Mouse (Mus musculus) forebrain, embryonic 13.5 days (tissue): ENCODE data around the gene Cnga3. TPM values are rescaled to one million over a fixed set of nuclear protein-coding genes. Genes with fewer than 3 reads are reported as not detected.

ENCODE experiments used
- ATAC-seq: fragments of 200-750 bp; cut with Nextera tagmentation; 2 replicates; pipeline ENCODE4 v1.8.0; 2017
- H3K27ac ChIP-seq: fragments of 300-500 bp; sonication (generic); 2 replicates; pipeline ENCODE4 v1.5.1; 2015; ENCODE audit warnings: inconsistent platforms, mild to moderate bottlenecking, moderate library complexity
- H3K27me3 ChIP-seq: fragments of 300-500 bp; sonication (generic); 2 replicates; pipeline ENCODE4 v1.6.1; 2015; ENCODE audit warnings: mild to moderate bottlenecking, inconsistent platforms
- H3K36me3 ChIP-seq: fragments of 300-500 bp; sonication (generic); 2 replicates; pipeline ENCODE4 v1.6.1; 2015; ENCODE audit warnings: mild to moderate bottlenecking, inconsistent platforms; ENCODE audit not compliant: poor library complexity, severe bottlenecking
- H3K4me1 ChIP-seq: fragments of 300-500 bp; sonication (generic); 2 replicates; pipeline ENCODE4 v1.6.1; 2015; ENCODE audit warnings: inconsistent platforms
- H3K4me2 ChIP-seq: fragments of 300-500 bp; sonication (generic); 2 replicates; pipeline ENCODE4 v1.6.1; 2015; ENCODE audit warnings: inconsistent platforms, mild to moderate bottlenecking, moderate library complexity
- H3K4me3 ChIP-seq: fragments of 300-500 bp; sonication (generic); 2 replicates; pipeline ENCODE4 v1.5.1; 2015; ENCODE audit warnings: mild to moderate bottlenecking, inconsistent platforms
- H3K9ac ChIP-seq: fragments of 300-500 bp; sonication (generic); 2 replicates; pipeline ENCODE4 v1.6.1; 2015; ENCODE audit warnings: mild to moderate bottlenecking, inconsistent platforms
- H3K9me3 ChIP-seq: fragments of 300-500 bp; sonication (generic); replicated peaks from 2 replicates; pipeline ENCODE4 v1.6.1; 2016; ENCODE audit warnings: inconsistent platforms
- WGBS: fragments of 180-500 bp; shearing (Covaris S2); methylation state at CpG from one replicate; pipeline ENCODE4 v1.1.7; 2015; 5-methylcytosine and 5-hydroxymethylcytosine counted together
- polyA plus RNA-seq: library from polyadenylated mRNA; unstranded; fragments of >200 nt; fragmentation: Nextera tagmentation; extraction: Ambion mirVana; gene quantifications from 2 replicates; pipeline ENCODE4 v1.2.1, GENCODE M21; 2015

Gene Cnga3
- polyA plus RNA-seq, 1 experiment from 2014 or later = 0.09 TPM

- Histone ChIP-seq H3K4me3 (no peak overlapping the region), H3K27me3 (0 out of 2 replicates have a peak, but pooled peaks cover 8% of the 10 kb centered on the region), H3K4me2 (peak overlapping the region; percentile 12), H3K4me1 (peaks cover 20% of the 10 kb centered on the region), H3K9ac (no peak overlapping the region), H3K36me3 (no peaks in the 10 kb centered on the region), H3K27ac (peak overlapping the region; percentile 63), H3K9me3 (no peaks in the 10 kb centered on the region)
- ATAC-seq = peak; percentile 98
- WGBS = 33% methylated on average over 6 of the region's 6 CpGs
These were observed 6.1 kb downstream of the Cnga3 start for GRCm38 (mm10) chr1:37220134-37220907.

GRCm38 (mm10) chr1:37222002-37222401 is 7.8 kb downstream of the Cnga3 start:
- Histone ChIP-seq H3K4me2 (no peak overlapping the region), H3K4me3 (no peak overlapping the region), H3K27me3 (0 out of 2 replicates have a peak, but pooled peaks cover 6% of the 10 kb centered on the region), H3K9me3 (no peaks in the 10 kb centered on the region), H3K36me3 (no peaks in the 10 kb centered on the region), H3K27ac (no peak overlapping the region), H3K9ac (no peak overlapping the region), H3K4me1 (peaks cover 20% of the 10 kb centered on the region)
- WGBS = 78% methylated on average over 7 of the region's 7 CpGs
- ATAC-seq = no peak

DNA sequence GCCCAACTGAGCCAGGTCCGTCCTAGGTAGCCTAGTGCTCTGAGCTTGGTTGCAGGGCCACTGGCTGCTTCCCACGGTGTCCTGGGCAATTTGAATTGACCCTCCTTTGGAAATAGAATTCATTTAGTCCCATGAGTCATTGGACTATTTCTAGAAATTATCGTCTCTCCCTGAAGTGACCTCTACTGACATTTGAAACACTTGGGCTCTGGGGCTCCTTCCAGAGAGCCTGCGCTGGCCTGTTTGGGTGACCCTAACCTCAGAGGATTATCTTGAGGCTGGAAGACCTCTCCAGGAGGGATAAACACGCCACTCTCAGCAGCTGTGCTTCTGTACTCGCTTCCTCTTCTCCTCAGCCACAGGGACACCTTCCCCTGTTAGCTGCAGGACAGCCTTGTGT is 16.2 kb downstream of the Cnga3 start:
- no peak for ATAC-seq
- no peak overlapping the region for H3K4me2 ChIP-seq
- H3K27ac ChIP-seq = no peak overlapping the region
- no peaks in the 10 kb centered on the region for H3K27me3 ChIP-seq
- H3K9me3 ChIP-seq = peaks cover 5% of the 10 kb centered on the region
- WGBS = 74% methylated on average over 6 of the region's 6 CpGs
- no peak overlapping the region for H3K9ac ChIP-seq
- no peaks in the 10 kb centered on the region for H3K4me1 ChIP-seq
- no peaks in the 10 kb centered on the region for H3K36me3 ChIP-seq
- H3K4me3 ChIP-seq = no peak overlapping the region

GRCm38 (mm10) chr1:37231295-37231701 is 17.1 kb downstream of the Cnga3 start:
- Histone ChIP-seq H3K9me3 (peaks cover 5% of the 10 kb centered on the region), H3K27ac (no peak overlapping the region), H3K27me3 (no peaks in the 10 kb centered on the region), H3K36me3 (no peaks in the 10 kb centered on the region), H3K9ac (no peak overlapping the region), H3K4me2 (no peak overlapping the region), H3K4me1 (no peaks in the 10 kb centered on the region), H3K4me3 (no peak overlapping the region)
- no peak for ATAC-seq
- WGBS = 75% methylated on average over 6 of the region's 6 CpGs

DNA sequence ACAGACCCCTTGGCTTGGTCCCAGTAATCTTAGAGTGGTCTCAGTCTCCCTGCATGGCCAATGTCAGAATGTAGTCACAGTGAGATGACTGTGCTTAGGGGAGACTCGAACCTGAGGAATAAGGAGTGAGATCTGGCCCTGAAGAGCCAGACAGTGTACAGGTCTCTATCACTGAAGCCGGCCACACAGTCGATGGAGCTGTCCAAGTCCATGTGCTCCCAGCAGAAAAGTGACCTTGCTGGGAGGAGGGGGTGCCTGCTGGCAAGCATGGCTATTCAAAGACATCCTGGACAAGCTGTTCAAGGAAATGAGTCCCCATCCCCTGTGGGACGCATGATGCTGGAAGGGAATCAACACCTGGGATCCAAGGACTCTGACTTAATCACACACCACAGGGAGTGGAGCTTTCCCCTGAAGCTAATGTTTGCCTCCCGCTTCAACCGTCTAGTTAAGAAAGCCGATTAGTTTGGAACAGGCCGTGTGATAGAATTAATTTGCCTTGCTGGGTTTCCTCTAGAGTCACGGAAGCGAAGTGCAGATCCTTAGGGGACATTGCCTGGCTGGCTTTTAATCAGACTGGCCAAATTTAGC is 24.9 kb downstream of the Cnga3 start:
- H3K9me3 ChIP-seq = no peaks in the 10 kb centered on the region
- ATAC-seq = no peak
- H3K4me1 ChIP-seq = 0 out of 2 replicates have a peak, but pooled peaks cover 5% of the 10 kb centered on the region
- no peak overlapping the region for H3K4me2 ChIP-seq
- WGBS = 58% methylated on average over 10 of the region's 10 CpGs
- H3K27ac ChIP-seq = no peak overlapping the region
- no peak overlapping the region for H3K4me3 ChIP-seq
- no peaks in the 10 kb centered on the region for H3K36me3 ChIP-seq
- H3K27me3 ChIP-seq = no peaks in the 10 kb centered on the region
- no peak overlapping the region for H3K9ac ChIP-seq

- 0 out of 2 replicates have a peak, but pooled peaks cover 5% of the 10 kb centered on the region for H3K4me1 ChIP-seq
- H3K4me2 ChIP-seq = no peak overlapping the region
These were observed 28.0 kb downstream of the Cnga3 start for GRCm38 (mm10) chr1:37242253-37242652.

DNA sequence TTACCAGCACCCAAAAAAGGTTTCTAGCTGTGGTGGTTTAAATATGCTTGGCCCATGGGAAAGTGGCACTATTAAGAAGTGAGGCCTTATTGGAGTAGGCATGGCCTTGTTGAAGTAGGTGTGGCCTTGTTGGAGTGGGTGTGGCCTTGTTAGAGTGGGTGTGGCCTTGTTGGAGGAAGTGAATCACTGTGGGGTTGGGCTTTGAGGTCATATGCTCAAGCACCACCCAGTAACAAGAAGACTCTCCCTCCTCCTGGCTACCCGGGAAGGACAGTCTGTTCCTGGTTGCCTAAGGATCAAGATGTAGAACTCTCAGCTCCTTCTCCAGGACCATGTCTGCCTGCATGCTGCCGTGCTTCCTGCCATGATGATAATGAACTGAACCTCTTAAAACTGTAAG is 32.2 kb downstream of the Cnga3 start:
- H3K4me3 ChIP-seq = no peak overlapping the region
- no peak for ATAC-seq
- 85% methylated on average over 2 of the region's 2 CpGs for WGBS
- no peak overlapping the region for H3K27ac ChIP-seq
- no peaks in the 10 kb centered on the region for H3K36me3 ChIP-seq
- peaks cover 4% of the 10 kb centered on the region; the same call in 1 of the 2 replicates for H3K4me1 ChIP-seq
- no peak overlapping the region for H3K4me2 ChIP-seq
- no peak overlapping the region for H3K9ac ChIP-seq
- peaks cover 6% of the 10 kb centered on the region; the same call in 1 of the 2 replicates for H3K9me3 ChIP-seq
- no peaks in the 10 kb centered on the region for H3K27me3 ChIP-seq

More at GRCm38 (mm10) chr1:37242253-37242652, 28.0 kb downstream of the Cnga3 start:
- ATAC-seq = no peak
- H3K27ac ChIP-seq = no peak overlapping the region
- H3K9me3 ChIP-seq = peaks cover 6% of the 10 kb centered on the region; the same call in 1 of the 2 replicates
- WGBS = 80% methylated on average over 8 of the region's 8 CpGs
- no peaks in the 10 kb centered on the region for H3K36me3 ChIP-seq
- no peak overlapping the region for H3K4me3 ChIP-seq
- no peak overlapping the region for H3K9ac ChIP-seq
- no peaks in the 10 kb centered on the region for H3K27me3 ChIP-seq

DNA sequence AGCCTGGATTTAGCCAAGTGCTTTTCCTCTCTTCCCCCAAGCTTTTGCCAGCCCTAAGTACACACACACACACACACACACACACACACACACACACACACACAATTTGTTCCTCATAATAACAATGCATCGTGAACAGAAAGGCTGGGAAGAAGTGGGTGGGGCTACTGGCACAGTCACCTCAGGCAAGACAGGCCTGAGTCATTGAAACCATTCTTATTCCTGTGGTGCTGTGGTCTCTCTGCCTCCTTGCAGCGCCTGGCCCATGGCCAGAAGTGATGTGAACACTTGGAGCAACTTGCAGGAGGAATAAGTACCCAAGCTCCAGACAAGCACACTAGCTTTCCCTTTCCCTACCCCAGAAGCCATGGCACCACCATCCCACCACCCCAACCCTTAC is 34.2 kb downstream of the Cnga3 start:
- Histone ChIP-seq H3K27ac (no peak overlapping the region), H3K4me2 (no peak overlapping the region), H3K27me3 (no peaks in the 10 kb centered on the region), H3K9ac (no peak overlapping the region), H3K9me3 (peaks cover 6% of the 10 kb centered on the region; the same call in 1 of the 2 replicates), H3K4me1 (peaks cover 4% of the 10 kb centered on the region; the same call in 1 of the 2 replicates), H3K36me3 (no peaks in the 10 kb centered on the region), H3K4me3 (no peak overlapping the region)
- WGBS = 18% methylated on average over 2 of the region's 2 CpGs
- ATAC-seq = no peak

DNA sequence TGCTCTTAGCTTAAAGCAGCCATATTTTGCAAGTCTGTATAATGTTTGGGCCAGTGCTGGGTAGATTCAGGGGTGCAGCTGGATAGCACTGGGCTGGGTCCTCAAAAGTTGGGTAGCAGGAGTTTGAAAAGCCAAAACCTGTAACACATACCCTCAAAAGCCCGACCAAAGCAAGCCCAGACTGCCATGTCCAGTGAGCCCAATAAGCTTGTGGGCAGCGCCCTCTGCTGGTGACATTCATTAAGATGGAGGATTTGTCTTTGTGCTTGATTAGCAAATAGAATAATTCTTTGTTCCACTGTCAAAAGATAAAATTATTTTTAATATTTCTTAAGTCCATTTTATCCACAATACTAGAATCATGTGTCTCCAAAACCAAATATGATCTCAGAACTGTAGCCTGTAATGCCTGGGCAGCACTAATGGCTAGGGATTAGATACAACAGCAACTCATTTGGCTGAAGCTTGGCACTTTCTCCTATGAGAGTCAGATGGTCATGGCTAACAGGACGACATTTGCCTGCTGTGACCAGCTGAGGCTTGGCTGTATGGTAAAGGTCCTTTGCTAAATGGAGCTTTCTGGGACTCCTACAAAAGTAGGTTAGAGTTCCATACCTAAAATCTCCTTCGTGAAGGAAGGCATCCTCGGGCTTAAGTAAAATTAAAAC is 36.5 kb downstream of the Cnga3 start:
- no peaks in the 10 kb centered on the region for H3K27me3 ChIP-seq
- H3K27ac ChIP-seq = no peak overlapping the region
- ATAC-seq = peak; percentile 68
- no peak overlapping the region for H3K4me2 ChIP-seq
- H3K36me3 ChIP-seq = no peaks in the 10 kb centered on the region
- WGBS = 38% methylated on average over 5 of the region's 5 CpGs
- H3K9ac ChIP-seq = no peak overlapping the region
- no peak overlapping the region for H3K4me3 ChIP-seq
- H3K9me3 ChIP-seq = peaks cover 6% of the 10 kb centered on the region; the same call in 1 of the 2 replicates
- H3K4me1 ChIP-seq = peaks cover 4% of the 10 kb centered on the region; the same call in 1 of the 2 replicates

- 92% methylated on average over 2 of the region's 2 CpGs for WGBS
- Histone ChIP-seq H3K27ac (no peak overlapping the region), H3K4me2 (no peak overlapping the region), H3K4me1 (no peaks in the 10 kb centered on the region), H3K9ac (no peak overlapping the region), H3K4me3 (no peak overlapping the region), H3K9me3 (no peaks in the 10 kb centered on the region), H3K36me3 (no peaks in the 10 kb centered on the region), H3K27me3 (no peaks in the 10 kb centered on the region)
- no peak for ATAC-seq
These were observed 44.2 kb downstream of the Cnga3 start for GRCm38 (mm10) chr1:37258443-37258842.

DNA sequence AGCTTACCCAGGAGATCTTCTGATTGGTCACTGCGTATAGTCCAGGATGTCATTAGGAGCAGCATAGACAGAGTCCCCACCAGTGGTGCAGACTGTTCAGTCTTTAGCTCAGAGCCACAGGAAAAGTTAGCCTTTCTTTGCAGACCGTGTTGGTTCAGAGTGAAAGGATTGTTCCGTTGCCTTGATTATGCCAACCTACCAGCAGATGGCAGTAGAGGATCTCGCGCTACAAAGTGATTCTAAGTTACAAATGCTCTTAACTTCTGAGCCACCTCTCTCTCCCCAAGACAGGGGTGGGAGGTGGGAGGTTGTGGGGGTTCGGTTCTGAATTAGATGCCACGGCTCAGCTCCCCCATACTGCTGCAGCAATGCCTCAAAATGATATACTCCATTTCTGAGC is 58.2 kb downstream of the Cnga3 start:
- WGBS = 7% methylated on average over 7 of the region's 7 CpGs
- H3K9ac ChIP-seq = no peak overlapping the region
- H3K4me2 ChIP-seq = no peak overlapping the region
- H3K4me1 ChIP-seq = no peaks in the 10 kb centered on the region
- H3K27me3 ChIP-seq = 0 out of 2 replicates have a peak, but pooled peaks cover 5% of the 10 kb centered on the region
- H3K27ac ChIP-seq = no peak overlapping the region
- no peaks in the 10 kb centered on the region for H3K9me3 ChIP-seq
- peak; percentile 53; the same call in 1 of the 2 replicates for ATAC-seq
- no peaks in the 10 kb centered on the region for H3K36me3 ChIP-seq
- H3K4me3 ChIP-seq = no peak overlapping the region

- Histone ChIP-seq H3K9me3 (no peaks in the 10 kb centered on the region), H3K36me3 (no peaks in the 10 kb centered on the region), H3K27ac (no peak overlapping the region), H3K4me2 (no peak overlapping the region), H3K4me3 (no peak overlapping the region), H3K4me1 (no peaks in the 10 kb centered on the region), H3K9ac (no peak overlapping the region), H3K27me3 (no peaks in the 10 kb centered on the region)
- WGBS = 72% methylated on average over 7 of the region's 7 CpGs
- no peak for ATAC-seq
These were observed 72.3 kb downstream of the Cnga3 start for GRCm38 (mm10) chr1:37286556-37286955.
